In the genomic region with DNA sequence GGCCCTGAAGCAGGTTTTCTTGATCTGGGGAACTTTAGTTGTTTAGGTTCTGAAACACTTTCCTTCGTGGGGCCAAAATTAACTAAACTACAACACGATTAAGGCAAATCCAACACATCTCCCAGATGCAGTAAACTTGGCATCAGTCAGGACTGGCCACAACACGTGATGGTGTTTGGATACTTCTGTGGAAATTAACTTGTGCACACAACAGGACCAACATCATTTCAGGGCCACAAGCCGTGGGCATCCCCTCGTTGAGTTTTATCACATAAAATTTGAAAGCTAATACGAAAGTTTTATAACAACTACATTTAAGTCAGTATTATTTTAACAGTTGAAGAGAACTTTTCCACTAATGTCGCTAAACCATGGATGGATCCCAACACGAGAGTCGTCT, we compare ENCODE assay signal across 8 mouse cellular contexts. TPM values are rescaled to one million over a fixed set of nuclear protein-coding genes. Genes with fewer than 3 reads are reported as not detected.
A peak's percentile ranks its signal among the peaks of the same experiment; 100 is the strongest.
DNase-seq lines count a peak whose midpoint lies in the region; ATAC-seq and TF ChIP-seq lines count a peak whose summit lies in the region.

No protein-coding gene starts in this region.

- H3K9ac ChIP-seq in kidney, embryonic 16.5 days (replicated peaks; ENCODE audit: low read length) = peak overlapping the region; percentile 99
- peak overlapping the region; percentile 71 for H3K9ac ChIP-seq in hindbrain, embryonic 15.5 days
- H3K9ac ChIP-seq in midbrain, postnatal 0 days (replicated peaks; ENCODE audit: low read length, poor library complexity, severe bottlenecking) = peak overlapping the region; percentile 95

- no peak for TF ChIP-seq POLR2A in brain, embryonic 14.5 days (IDR thresholded peaks at IDR 0.05; ENCODE audit: borderline replicate concordance, extremely low read depth, insufficient read depth, insufficient read length, poor library complexity, severe bottlenecking)

- no peak for ATAC-seq in kidney, embryonic 16.5 days (ENCODE audit: low FRiP score, low TSS enrichment)
- no peak for ATAC-seq in hindbrain, embryonic 15.5 days (ENCODE audit: low FRiP score, low read depth)
- no peak for ATAC-seq in midbrain, postnatal 0 days (ENCODE audit: low FRiP score)

- peak overlapping the region; percentile 88 for H3K4me3 ChIP-seq in kidney, embryonic 16.5 days (ENCODE audit: low read length)
- peak overlapping the region; percentile 75 for H3K4me3 ChIP-seq in hindbrain, embryonic 15.5 days
- peak overlapping the region; percentile 91 for H3K4me3 ChIP-seq in midbrain, postnatal 0 days (ENCODE audit: low read depth, low read length)

- no peaks in the 10 kb centered on the region for H3K9me3 ChIP-seq in kidney, embryonic 16.5 days (ENCODE audit: low read length)
- no peaks in the 10 kb centered on the region for H3K9me3 ChIP-seq in hindbrain, embryonic 15.5 days
- H3K9me3 ChIP-seq in midbrain, postnatal 0 days (ENCODE audit: low read length) = no peaks in the 10 kb centered on the region

- no peak for TF ChIP-seq CTCF in brain, embryonic 14.5 days (IDR thresholded peaks at IDR 0.05; ENCODE audit: borderline replicate concordance, extremely low read depth, insufficient read depth, insufficient read length)
- TF ChIP-seq CTCF in midbrain, postnatal 0 days (IDR thresholded peaks at IDR 0.05) = no peak

- 26% methylated on average over 9 of the region's 9 CpGs for WGBS in kidney, embryonic 16.5 days
- WGBS in hindbrain, embryonic 15.5 days = 48% methylated on average over 9 of the region's 9 CpGs
- WGBS in midbrain, postnatal 0 days = 32% methylated on average over 9 of the region's 9 CpGs

- H3K4me2 ChIP-seq in kidney, embryonic 16.5 days (replicated peaks; ENCODE audit: low read depth, low read length) = peak overlapping the region; percentile 77
- H3K4me2 ChIP-seq in hindbrain, embryonic 15.5 days = peak overlapping the region; percentile 77
- H3K4me2 ChIP-seq in midbrain, postnatal 0 days (ENCODE audit: low read depth, low read length, poor library complexity, severe bottlenecking) = peak overlapping the region; percentile 78

- H3K27me3 ChIP-seq in kidney, embryonic 16.5 days (ENCODE audit: insufficient read depth, low read length) = no peaks in the 10 kb centered on the region
- H3K27me3 ChIP-seq in hindbrain, embryonic 15.5 days = no peaks in the 10 kb centered on the region
- no peaks in the 10 kb centered on the region for H3K27me3 ChIP-seq in midbrain, postnatal 0 days (ENCODE audit: insufficient read depth, low read length)

- no peak for DNase-seq in kidney, postnatal 36 days
- DNase-seq in brain, embryonic 14.5 days (ENCODE audit: low read depth) = peak; percentile 24
- no peak for DNase-seq in midbrain, postnatal 0 days (ENCODE audit: low spot score)
- DNase-seq in urinary bladder, postnatal 10 days (ENCODE audit: low spot score) = no peak
- no peak for DNase-seq in ovary, postnatal 36 days (ENCODE audit: low spot score)
- DNase-seq in yolk sac, embryonic 10.5 days (ENCODE audit: low spot score) = no peak

- peaks cover 28% of the 10 kb centered on the region for H3K4me1 ChIP-seq in kidney, embryonic 16.5 days (ENCODE audit: insufficient read depth, low read length)
- peaks cover 43% of the 10 kb centered on the region for H3K4me1 ChIP-seq in hindbrain, embryonic 15.5 days (replicated peaks)
- peaks cover 6% of the 10 kb centered on the region; the same call in 1 of the 2 replicates for H3K4me1 ChIP-seq in midbrain, postnatal 0 days (ENCODE audit: insufficient read depth, low read length)

- peak overlapping the region; percentile 99 for H3K27ac ChIP-seq in kidney, embryonic 16.5 days (ENCODE audit: low read length)
- no peak overlapping the region for H3K27ac ChIP-seq in hindbrain, embryonic 15.5 days (replicated peaks)
- no peak overlapping the region for H3K27ac ChIP-seq in midbrain, postnatal 0 days (ENCODE audit: low read depth, low read length)

- H3K36me3 ChIP-seq in kidney, embryonic 16.5 days (ENCODE audit: insufficient read depth, low read length) = peaks cover 5% of the 10 kb centered on the region; the same call in 1 of the 2 replicates
- no peaks in the 10 kb centered on the region; the same call in 1 of the 2 replicates for H3K36me3 ChIP-seq in hindbrain, embryonic 15.5 days
- H3K36me3 ChIP-seq in midbrain, postnatal 0 days (ENCODE audit: insufficient read depth, low read length) = no peaks in the 10 kb centered on the region

RNA-seq across cellular contexts. Expression of a gene that starts 1.9 kb away (rescaled TPM):
- 44.8 and 59.8 TPM in 2 replicates for polyA plus RNA-seq in kidney, embryonic 16.5 days (2015; fragmentation: Nextera tagmentation; extraction: Ambion mirVana)
- polyA plus RNA-seq in brain, embryonic 14.5 days (2012; rRNA removed) = 49.9 and 50.5 TPM in 2 replicates
- polyA plus RNA-seq in hindbrain, embryonic 15.5 days (2015; fragmentation: Nextera tagmentation; extraction: Ambion mirVana) = 58.1 and 67.3 TPM in 2 replicates
- 89.7 and 119 TPM in 2 replicates for total RNA-seq in midbrain, postnatal 0 days (2014; rRNA removed)
- polyA plus RNA-seq in midbrain, postnatal 0 days (2015; fragmentation: Nextera tagmentation; extraction: Ambion mirVana) = 64.9 and 72.2 TPM in 2 replicates
